Mouse (Mus musculus) embryonic facial prominence, embryonic 12.5 days (tissue): ENCODE data around the gene Hist1h2af. TPM values are rescaled to one million over a fixed set of nuclear protein-coding genes. Genes with fewer than 3 reads are reported as not detected.

Source experiments
- ATAC-seq: fragments of 200-750 bp; cut with Nextera tagmentation; 2 replicates; pipeline ENCODE4 v1.8.0; 2017; ENCODE audit not compliant: insufficient number of reproducible peaks, insufficient read depth, low FRiP score, low TSS enrichment
- H3K27ac ChIP-seq: fragments of 300-500 bp; sonication (generic); 2 replicates; pipeline ENCODE4 v1.5.1; 2016; ENCODE audit warnings: mild to moderate bottlenecking
- H3K27me3 ChIP-seq: fragments of 300-500 bp; sonication (generic); 2 replicates; pipeline ENCODE4 v1.6.1; 2016; ENCODE audit warnings: mild to moderate bottlenecking, moderate library complexity
- H3K36me3 ChIP-seq: fragments of 300-500 bp; sonication (generic); 2 replicates; pipeline ENCODE4 v1.6.1; 2016; ENCODE audit warnings: mild to moderate bottlenecking
- H3K4me1 ChIP-seq: fragments of 300-500 bp; sonication (generic); 2 replicates; pipeline ENCODE4 v1.6.1; 2016
- H3K4me2 ChIP-seq: fragments of 300-500 bp; sonication (generic); replicated peaks from 2 replicates; pipeline ENCODE4 v1.6.1; 2016; ENCODE audit warnings: mild to moderate bottlenecking, moderate library complexity
- H3K4me3 ChIP-seq: fragments of 300-500 bp; sonication (generic); 2 replicates; pipeline ENCODE4 v1.5.1; 2016; ENCODE audit warnings: mild to moderate bottlenecking
- H3K9ac ChIP-seq: fragments of 300-500 bp; sonication (generic); 2 replicates; pipeline ENCODE4 v1.6.1; 2016; ENCODE audit warnings: mild to moderate bottlenecking, moderate library complexity
- H3K9me3 ChIP-seq: fragments of 300-500 bp; sonication (generic); 2 replicates; pipeline ENCODE4 v1.6.1; 2016; ENCODE audit warnings: mild to moderate bottlenecking, moderate library complexity
- WGBS: fragments of 180-500 bp; shearing (Covaris S2); methylation state at CpG from one replicate; pipeline ENCODE4 v1.1.7; 2016; 5-methylcytosine and 5-hydroxymethylcytosine counted together
- polyA plus RNA-seq: library from polyadenylated mRNA; unstranded; fragments of >200 nt; fragmentation: Nextera tagmentation; extraction: Ambion mirVana; gene quantifications from 2 replicates; pipeline ENCODE4 v1.2.1, GENCODE M21; 2016

Gene Hist1h2af
- polyA plus RNA-seq, 1 experiment from 2014 or later = 10.7 TPM

- 50% methylated on average over 15 of the region's 15 CpGs for WGBS
- Histone ChIP-seq H3K4me3 (peak overlapping the region; percentile 33), H3K27me3 (no peaks in the 10 kb centered on the region), H3K4me1 (no peaks in the 10 kb centered on the region), H3K9me3 (no peaks in the 10 kb centered on the region), H3K27ac (no peak overlapping the region), H3K36me3 (no peaks in the 10 kb centered on the region), H3K4me2 (peak overlapping the region; percentile 61), H3K9ac (peak overlapping the region; percentile 40; the same call in 1 of the 2 replicates)
- ATAC-seq = no peak
Measured at GRCm38 (mm10) chr13:23515826-23516620, 17.7 kb upstream of the Hist1h2af start.

DNA sequence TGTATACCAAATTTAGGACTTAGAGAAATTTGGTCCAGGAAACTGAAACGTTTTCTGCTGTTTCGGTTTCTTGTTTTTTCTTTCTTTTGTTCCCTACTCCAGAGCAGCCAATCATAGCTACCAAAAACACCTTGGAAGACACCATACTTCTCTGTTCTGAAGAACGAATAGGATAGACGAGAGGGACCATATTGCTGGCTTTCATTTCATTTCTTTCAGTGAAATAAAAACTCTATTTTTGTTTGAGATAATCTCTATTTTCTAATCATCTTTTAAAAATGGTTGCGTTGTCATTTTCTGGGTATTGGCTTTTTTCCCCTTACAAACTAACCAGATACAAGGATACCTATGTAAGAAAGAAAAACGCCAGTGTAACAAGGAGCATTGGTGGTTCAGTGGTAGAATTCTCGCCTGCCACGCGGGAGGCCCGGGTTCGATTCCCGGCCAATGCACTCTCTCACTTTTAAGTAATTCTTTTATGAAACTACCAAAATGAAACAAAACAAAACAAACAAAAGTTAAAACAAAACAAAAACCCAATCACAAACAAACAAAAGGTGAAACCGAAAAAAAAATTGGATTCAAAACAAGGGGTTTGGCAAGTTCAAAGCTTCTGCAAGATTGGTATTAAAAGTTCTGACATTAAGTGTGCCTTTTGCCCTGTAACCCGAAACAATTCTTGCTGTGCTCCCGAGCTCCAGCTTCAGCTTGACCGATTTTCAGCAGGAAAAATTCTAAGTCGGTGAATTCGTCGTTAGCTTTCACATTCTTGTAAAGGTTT lies 16.7 kb upstream of the Hist1h2af start:
- Histone ChIP-seq H3K4me1 (no peaks in the 10 kb centered on the region), H3K9me3 (no peaks in the 10 kb centered on the region), H3K4me3 (peak overlapping the region; percentile 52), H3K27me3 (no peaks in the 10 kb centered on the region), H3K36me3 (no peaks in the 10 kb centered on the region), H3K4me2 (peak overlapping the region; percentile 66), H3K27ac (peak overlapping the region; percentile 70; the same call in 1 of the 2 replicates), H3K9ac (no peak overlapping the region)
- under 1% methylated on average over 19 of the region's 19 CpGs for WGBS
- ATAC-seq = no peak

GRCm38 (mm10) chr13:23517603-23518294 lies 16.0 kb upstream of the Hist1h2af start:
- peak overlapping the region; percentile 70; the same call in 1 of the 2 replicates for H3K27ac ChIP-seq
- H3K4me2 ChIP-seq = peak overlapping the region; percentile 66
- H3K4me3 ChIP-seq = peak overlapping the region; percentile 52
- no peaks in the 10 kb centered on the region for H3K9me3 ChIP-seq
- under 1% methylated on average over 27 of the region's 27 CpGs for WGBS
- H3K27me3 ChIP-seq = no peaks in the 10 kb centered on the region
- no peak overlapping the region for H3K9ac ChIP-seq
- no peaks in the 10 kb centered on the region for H3K4me1 ChIP-seq
- ATAC-seq = peak; percentile 73; the same call in 1 of the 2 replicates
- no peaks in the 10 kb centered on the region for H3K36me3 ChIP-seq

- Histone ChIP-seq H3K4me2 (peak overlapping the region; percentile 66), H3K9ac (no peak overlapping the region), H3K27me3 (no peaks in the 10 kb centered on the region), H3K4me3 (peak overlapping the region; percentile 52), H3K27ac (no peak overlapping the region), H3K9me3 (no peaks in the 10 kb centered on the region), H3K4me1 (no peaks in the 10 kb centered on the region), H3K36me3 (no peaks in the 10 kb centered on the region)
- 2% methylated on average over 6 of the region's 6 CpGs for WGBS
- ATAC-seq = no peak
Measured at GRCm38 (mm10) chr13:23518295-23518603, 15.5 kb upstream of the Hist1h2af start.

DNA sequence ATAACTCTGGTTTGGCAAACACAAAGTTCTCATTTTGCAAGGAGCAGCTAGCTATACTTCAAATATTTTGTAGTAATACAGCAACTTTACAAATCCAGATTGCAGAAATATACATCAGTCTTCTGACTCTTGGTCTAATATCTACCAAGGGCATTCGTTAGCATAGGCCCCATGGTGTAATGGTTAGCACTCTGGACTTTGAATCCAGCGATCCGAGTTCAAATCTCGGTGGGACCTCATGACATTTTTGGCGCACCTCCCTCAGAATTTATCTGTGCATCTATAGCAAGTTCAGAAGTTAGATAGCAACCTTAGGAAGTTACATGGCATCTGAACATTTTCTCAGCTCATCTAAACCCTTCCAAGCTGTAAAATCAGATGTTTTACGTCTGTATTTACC lies 14.8 kb upstream of the Hist1h2af start:
- H3K27ac ChIP-seq = no peak overlapping the region
- peak overlapping the region; percentile 38 for H3K4me3 ChIP-seq
- no peak for ATAC-seq
- H3K4me2 ChIP-seq = peak overlapping the region; percentile 66
- under 1% methylated on average over 6 of the region's 6 CpGs for WGBS
- no peaks in the 10 kb centered on the region for H3K4me1 ChIP-seq
- no peaks in the 10 kb centered on the region for H3K27me3 ChIP-seq
- H3K9me3 ChIP-seq = no peaks in the 10 kb centered on the region
- no peaks in the 10 kb centered on the region for H3K36me3 ChIP-seq
- H3K9ac ChIP-seq = no peak overlapping the region

GRCm38 (mm10) chr13:23519416-23519815 lies 14.3 kb upstream of the Hist1h2af start:
- no peak overlapping the region for H3K27ac ChIP-seq
- H3K9ac ChIP-seq = no peak overlapping the region
- H3K27me3 ChIP-seq = no peaks in the 10 kb centered on the region
- peak overlapping the region; percentile 66 for H3K4me2 ChIP-seq
- peak overlapping the region; percentile 38 for H3K4me3 ChIP-seq
- WGBS = under 1% methylated on average over 10 of the region's 10 CpGs
- H3K36me3 ChIP-seq = no peaks in the 10 kb centered on the region
- ATAC-seq = 0 out of 2 replicates have a peak, but pooled peaks have one; percentile 47
- no peaks in the 10 kb centered on the region for H3K9me3 ChIP-seq
- H3K4me1 ChIP-seq = no peaks in the 10 kb centered on the region

- Histone ChIP-seq H3K4me3 (0 out of 2 replicates have a peak overlapping the region, but pooled peaks have one; percentile 5), H3K4me1 (no peaks in the 10 kb centered on the region), H3K9ac (no peak overlapping the region), H3K36me3 (no peaks in the 10 kb centered on the region), H3K27ac (no peak overlapping the region), H3K4me2 (peak overlapping the region; percentile 15; the same call in 1 of the 2 replicates), H3K27me3 (no peaks in the 10 kb centered on the region), H3K9me3 (no peaks in the 10 kb centered on the region)
- ATAC-seq = no peak
- 1% methylated on average over 14 of the region's 14 CpGs for WGBS
Measured at GRCm38 (mm10) chr13:23521703-23522102, 12.0 kb upstream of the Hist1h2af start.

GRCm38 (mm10) chr13:23523976-23524375 lies 9.7 kb upstream of the Hist1h2af start:
- Histone ChIP-seq H3K9ac (no peak overlapping the region), H3K4me1 (peaks cover 8% of the 10 kb centered on the region; the same call in 1 of the 2 replicates), H3K4me2 (no peak overlapping the region), H3K4me3 (no peak overlapping the region), H3K9me3 (no peaks in the 10 kb centered on the region), H3K36me3 (no peaks in the 10 kb centered on the region), H3K27ac (no peak overlapping the region), H3K27me3 (no peaks in the 10 kb centered on the region)
- WGBS = 55% methylated on average over 5 of the region's 5 CpGs
- ATAC-seq = no peak

DNA sequence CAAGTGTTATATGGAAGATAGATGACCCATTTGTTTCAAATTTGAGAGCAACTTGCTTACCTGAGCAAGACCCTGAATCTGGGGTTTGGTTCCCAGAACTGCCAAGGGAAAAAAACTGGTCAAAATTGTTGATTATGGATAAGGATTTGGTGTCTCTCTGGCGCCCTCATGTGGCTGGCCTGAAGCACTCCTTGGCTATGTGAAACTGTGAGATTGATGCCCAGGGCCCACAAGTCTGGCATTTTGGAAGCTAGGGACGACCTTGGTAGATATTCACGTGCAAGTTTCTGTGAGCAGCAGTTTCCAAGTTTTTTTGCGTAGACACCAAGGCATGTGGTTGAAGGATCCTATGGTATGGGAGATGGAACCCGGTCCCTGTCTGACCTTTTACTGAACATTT lies 9.1 kb upstream of the Hist1h2af start:
- H3K27ac ChIP-seq = no peak overlapping the region
- H3K27me3 ChIP-seq = no peaks in the 10 kb centered on the region
- H3K4me3 ChIP-seq = no peak overlapping the region
- H3K9ac ChIP-seq = no peak overlapping the region
- no peaks in the 10 kb centered on the region for H3K36me3 ChIP-seq
- H3K4me1 ChIP-seq = peaks cover 10% of the 10 kb centered on the region; the same call in 1 of the 2 replicates
- no peak for ATAC-seq
- no peaks in the 10 kb centered on the region for H3K9me3 ChIP-seq
- H3K4me2 ChIP-seq = no peak overlapping the region
- WGBS = 8% methylated on average over 5 of the region's 5 CpGs

DNA sequence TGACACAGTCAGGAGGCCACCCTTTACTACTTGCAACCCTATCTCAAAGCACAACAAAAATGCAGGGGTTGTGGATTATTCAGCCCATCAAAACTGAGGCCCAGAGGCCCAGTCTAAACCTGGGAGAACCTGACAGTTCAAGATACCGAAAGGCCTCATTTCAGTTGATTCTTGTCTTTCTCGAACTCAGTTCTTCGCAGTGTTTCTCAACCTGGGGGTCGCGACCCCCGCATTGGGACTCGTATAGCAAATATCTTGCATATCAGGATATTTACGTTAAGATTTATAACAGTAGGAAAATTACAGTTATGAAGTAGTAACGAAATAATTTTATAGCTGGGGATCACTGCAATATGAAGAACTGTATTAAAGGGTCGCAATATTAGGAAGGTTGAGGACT lies 7.8 kb upstream of the Hist1h2af start:
- no peak overlapping the region for H3K9ac ChIP-seq
- ATAC-seq = no peak
- H3K36me3 ChIP-seq = no peaks in the 10 kb centered on the region
- WGBS = under 1% methylated on average over 10 of the region's 10 CpGs
- H3K4me3 ChIP-seq = peak overlapping the region; percentile 39
- H3K9me3 ChIP-seq = no peaks in the 10 kb centered on the region
- no peak overlapping the region for H3K27ac ChIP-seq
- peaks cover 10% of the 10 kb centered on the region; the same call in 1 of the 2 replicates for H3K4me1 ChIP-seq
- no peaks in the 10 kb centered on the region for H3K27me3 ChIP-seq
- H3K4me2 ChIP-seq = peak overlapping the region; percentile 45

- no peak overlapping the region for H3K9ac ChIP-seq
- H3K4me1 ChIP-seq = peaks cover 10% of the 10 kb centered on the region; the same call in 1 of the 2 replicates
- H3K4me3 ChIP-seq = peak overlapping the region; percentile 39
- under 1% methylated on average over 17 of the region's 17 CpGs for WGBS
- no peaks in the 10 kb centered on the region for H3K27me3 ChIP-seq
- peak overlapping the region; percentile 74 for H3K27ac ChIP-seq
- H3K4me2 ChIP-seq = peak overlapping the region; percentile 45
- H3K36me3 ChIP-seq = no peaks in the 10 kb centered on the region
- no peaks in the 10 kb centered on the region for H3K9me3 ChIP-seq
- ATAC-seq = no peak
Measured at GRCm38 (mm10) chr13:23526312-23526711, 7.4 kb upstream of the Hist1h2af start.
